Mouse (Mus musculus) heart, adult 2 months (tissue): ENCODE data around the gene Sass6. TPM values are rescaled to one million over a fixed set of nuclear protein-coding genes. Genes with fewer than 3 reads are reported as not detected.

Source experiments
- DNase-seq, 2 experiments: peaks; one replicate each; pipeline ENCODE4 v3.0.0; 2021
- H3K27ac ChIP-seq: fragments of 200-600 bp; 2 replicates; pipeline ENCODE4 v1.8.1; 2022
- H3K27me3 ChIP-seq: fragments of 200-500 bp; 2 replicates; pipeline ENCODE4 v1.6.1; 2012; ENCODE audit warnings: mild to moderate bottlenecking, low read length, inconsistent platforms, mixed read lengths; ENCODE audit not compliant: control insufficient read depth, insufficient read depth
- H3K36me3 ChIP-seq: fragments of 200-500 bp; 2 replicates; pipeline ENCODE4 v1.6.1; 2012; ENCODE audit warnings: low read length, inconsistent platforms; ENCODE audit not compliant: control insufficient read depth, insufficient read depth
- H3K4me1 ChIP-seq: fragments of 200-500 bp; 2 replicates; pipeline ENCODE4 v1.6.1; 2011; ENCODE audit warnings: low read length; ENCODE audit not compliant: control insufficient read depth, insufficient read depth
- H3K4me3 ChIP-seq: fragments of 200-600 bp; 2 replicates; pipeline ENCODE4 v1.8.1; 2022
- H3K79me2 ChIP-seq: fragments of 200-500 bp; replicated peaks from 2 replicates; pipeline ENCODE4 v1.6.1; 2012; ENCODE audit warnings: mild to moderate bottlenecking, inconsistent platforms, low read length, moderate library complexity, mixed read lengths; ENCODE audit not compliant: control insufficient read depth, insufficient read depth
- H3K9ac ChIP-seq: fragments of 200-500 bp; 2 replicates; pipeline ENCODE4 v1.6.1; 2012; ENCODE audit warnings: low read depth, mild to moderate bottlenecking, control low read depth, inconsistent platforms, low read length, mixed read lengths
- CTCF ChIP-seq: fragments of 200-600 bp; IDR thresholded peaks from 2 replicates; pipeline ENCODE4 v1.8.1; 2022; ENCODE audit warnings: antibody characterized with exemption, mild to moderate bottlenecking, moderate library complexity
- EP300 ChIP-seq: fragments of 200-500 bp; IDR thresholded peaks from 2 replicates; pipeline ENCODE4 v1.6.1; 2011; ENCODE audit warnings: low read depth, low read length, control low read depth; ENCODE audit not compliant: insufficient read depth
- POLR2A ChIP-seq: fragments of 200-500 bp; IDR thresholded peaks from 2 replicates; pipeline ENCODE4 v1.6.1; 2011; ENCODE audit warnings: mild to moderate bottlenecking, low read depth, low read length, control low read depth; ENCODE audit not compliant: insufficient read depth
- WGBS: fragments of 180-500 bp; shearing (Covaris S2); methylation state at CpG from one replicate; pipeline ENCODE4 v1.1.7; 2018; 5-methylcytosine and 5-hydroxymethylcytosine counted together
- intact Hi-C: fragments of 180-260 bp; cut with DNase I; formaldehyde crosslinking; loops from one replicate; pipeline ENCODE4 v1.15.1; 2025
- polyA plus RNA-seq: library from polyadenylated mRNA; depleted of rRNA; stranded (reverse); fragments of >200 nt; gene quantifications from 2 replicates; pipeline ENCODE4 v1.2.3, GENCODE M21; 2012
- total RNA-seq, 2 experiments: library from RNA; stranded (reverse); gene quantifications; 2 replicates each; pipeline ENCODE4 v1.2.3; 2021

Gene Sass6
- total and polyA plus RNA-seq, 3 experiments: 0.76 to 2.0 (median 2.0) TPM

GRCm38 (mm10) chr3:116635799-116636198 lies 41.0 kb downstream of the Sass6 start:
- Histone ChIP-seq H3K36me3 (peaks cover 16% of the 10 kb centered on the region), H3K27ac (peak overlapping the region; percentile 45), H3K9ac (no peak overlapping the region), H3K79me2 (no peaks in the 10 kb centered on the region), H3K27me3 (no peaks in the 10 kb centered on the region), H3K4me1 (peaks cover 6% of the 10 kb centered on the region), H3K4me3 (no peak overlapping the region)
- intact Hi-C loops: no loop called here
- 47% methylated on average over 5 of the region's 5 CpGs for WGBS
- TF ChIP-seq EP300 (no peak), CTCF (no peak), POLR2A (no peak)
- no peak for DNase-seq

- no peak overlapping the region for H3K4me3 ChIP-seq
Measured at GRCm38 (mm10) chr3:116637693-116638476, 43.1 kb downstream of the Sass6 start.

GRCm38 (mm10) chr3:116638572-116638971 lies 43.8 kb downstream of the Sass6 start:
- Histone ChIP-seq H3K4me1 (peaks cover 8% of the 10 kb centered on the region), H3K27ac (peak overlapping the region; percentile 86), H3K79me2 (no peaks in the 10 kb centered on the region), H3K9ac (no peak overlapping the region), H3K27me3 (no peaks in the 10 kb centered on the region), H3K4me3 (no peak overlapping the region), H3K36me3 (peaks cover 20% of the 10 kb centered on the region)
- WGBS: 61% methylated on average over 7 of the region's 7 CpGs
- no peak for DNase-seq
- TF ChIP-seq CTCF: no peak
- intact Hi-C loops: loop anchor here (2.0 kb wide), 1 partner anchor 22 kb away; no protein-coding TSS in a partner anchor

More at GRCm38 (mm10) chr3:116637693-116638476, 43.1 kb downstream of the Sass6 start:
- Histone ChIP-seq H3K79me2 (no peaks in the 10 kb centered on the region), H3K4me1 (peaks cover 8% of the 10 kb centered on the region), H3K27me3 (no peaks in the 10 kb centered on the region), H3K27ac (peak overlapping the region; percentile 86), H3K36me3 (peaks cover 20% of the 10 kb centered on the region), H3K9ac (no peak overlapping the region)
- TF ChIP-seq EP300: no peak
- WGBS: 69% methylated on average over 9 of the region's 9 CpGs
- intact Hi-C loops: loop anchor here (2.0 kb wide), 1 partner anchor 23 kb away; no protein-coding TSS in a partner anchor
- no peak for DNase-seq

GRCm38 (mm10) chr3:116640024-116640423 lies 45.2 kb downstream of the Sass6 start:
- TF ChIP-seq POLR2A (no peak), EP300 (no peak), CTCF (no peak)
- H3K27me3 ChIP-seq: no peaks in the 10 kb centered on the region
- WGBS: 75% methylated on average over 1 of the region's 1 CpGs
- H3K79me2 ChIP-seq: no peaks in the 10 kb centered on the region
- H3K36me3 ChIP-seq: peaks cover 22% of the 10 kb centered on the region
- H3K4me1 ChIP-seq: peaks cover 8% of the 10 kb centered on the region
- intact Hi-C loops: no loop called here
- H3K9ac ChIP-seq: no peak overlapping the region
- peak overlapping the region; percentile 86 for H3K27ac ChIP-seq
- no peak for DNase-seq
- H3K4me3 ChIP-seq: no peak overlapping the region

GRCm38 (mm10) chr3:116641811-116642371 lies 47.1 kb downstream of the Sass6 start:
- peak in 1 of 2 experiments; percentile 13 for DNase-seq
- no peaks in the 10 kb centered on the region for H3K79me2 ChIP-seq
- H3K4me1 ChIP-seq: peaks cover 4% of the 10 kb centered on the region
- H3K4me3 ChIP-seq: no peak overlapping the region
- 54% methylated on average over 6 of the region's 6 CpGs for WGBS
- TF ChIP-seq EP300: no peak
- no peak for TF ChIP-seq POLR2A
- TF ChIP-seq CTCF: no peak
- H3K27me3 ChIP-seq: no peaks in the 10 kb centered on the region
- H3K36me3 ChIP-seq: peaks cover 20% of the 10 kb centered on the region
- no peak overlapping the region for H3K9ac ChIP-seq
- intact Hi-C loops: no loop called here
- H3K27ac ChIP-seq: peak overlapping the region; percentile 13

- Histone ChIP-seq H3K9ac (no peak overlapping the region), H3K4me1 (peaks cover 4% of the 10 kb centered on the region), H3K27ac (peak overlapping the region; percentile 13), H3K79me2 (no peaks in the 10 kb centered on the region), H3K36me3 (peaks cover 20% of the 10 kb centered on the region), H3K4me3 (no peak overlapping the region), H3K27me3 (no peaks in the 10 kb centered on the region)
- intact Hi-C loops: no loop called here
- TF ChIP-seq EP300 (no peak), CTCF (no peak), POLR2A (no peak)
- WGBS: 67% methylated on average over 2 of the region's 2 CpGs
- DNase-seq: no peak
Measured at GRCm38 (mm10) chr3:116642373-116642772, 47.6 kb downstream of the Sass6 start.
